Mouse (Mus musculus) forebrain, embryonic 15.5 days (tissue): Measurements from ENCODE around the gene Slc26a1. TPM values are rescaled to one million over a fixed set of nuclear protein-coding genes. Genes with fewer than 3 reads are reported as not detected.

Experiments
- ATAC-seq: fragments of 200-750 bp; cut with Nextera tagmentation; replicated peaks from 2 replicates; pipeline ENCODE4 v1.8.0; 2017; ENCODE audit warnings: mild to moderate bottlenecking, moderate TSS enrichment, moderate library complexity
- H3K27ac ChIP-seq: fragments of 300-500 bp; sonication (generic); replicated peaks from 2 replicates; pipeline ENCODE4 v1.5.1; 2015; ENCODE audit warnings: mild to moderate bottlenecking, inconsistent platforms
- H3K27me3 ChIP-seq: fragments of 300-500 bp; sonication (generic); 2 replicates; pipeline ENCODE4 v1.6.1; 2015; ENCODE audit warnings: inconsistent platforms
- H3K36me3 ChIP-seq: fragments of 300-500 bp; sonication (generic); 2 replicates; pipeline ENCODE4 v1.6.1; 2015; ENCODE audit warnings: mild to moderate bottlenecking, inconsistent platforms
- H3K4me1 ChIP-seq: fragments of 300-500 bp; sonication (generic); 2 replicates; pipeline ENCODE4 v1.6.1; 2015; ENCODE audit warnings: inconsistent platforms
- H3K4me2 ChIP-seq: fragments of 300-500 bp; sonication (generic); replicated peaks from 2 replicates; pipeline ENCODE4 v1.6.1; 2015; ENCODE audit warnings: mild to moderate bottlenecking, inconsistent platforms
- H3K4me3 ChIP-seq: fragments of 300-500 bp; sonication (generic); 2 replicates; pipeline ENCODE4 v1.5.1; 2015; ENCODE audit warnings: mild to moderate bottlenecking, inconsistent platforms
- H3K9ac ChIP-seq: fragments of 300-500 bp; sonication (generic); replicated peaks from 2 replicates; pipeline ENCODE4 v1.6.1; 2015; ENCODE audit warnings: mild to moderate bottlenecking, inconsistent platforms
- H3K9me3 ChIP-seq: fragments of 300-500 bp; sonication (generic); 2 replicates; pipeline ENCODE4 v1.6.1; 2016; ENCODE audit warnings: inconsistent platforms
- WGBS: fragments of 180-500 bp; shearing (Covaris S2); methylation state at CpG from one replicate; pipeline ENCODE4 v1.1.7; 2015; ENCODE audit warnings: mixed read lengths; 5-methylcytosine and 5-hydroxymethylcytosine counted together
- polyA plus RNA-seq: library from polyadenylated mRNA; unstranded; fragments of >200 nt; fragmentation: Nextera tagmentation; extraction: Ambion mirVana; gene quantifications from 2 replicates; pipeline ENCODE4 v1.2.1, GENCODE M21; 2015

Slc26a1 gene
- polyA plus RNA-seq, 1 experiment from 2014 or later = 1.8 TPM

DNA sequence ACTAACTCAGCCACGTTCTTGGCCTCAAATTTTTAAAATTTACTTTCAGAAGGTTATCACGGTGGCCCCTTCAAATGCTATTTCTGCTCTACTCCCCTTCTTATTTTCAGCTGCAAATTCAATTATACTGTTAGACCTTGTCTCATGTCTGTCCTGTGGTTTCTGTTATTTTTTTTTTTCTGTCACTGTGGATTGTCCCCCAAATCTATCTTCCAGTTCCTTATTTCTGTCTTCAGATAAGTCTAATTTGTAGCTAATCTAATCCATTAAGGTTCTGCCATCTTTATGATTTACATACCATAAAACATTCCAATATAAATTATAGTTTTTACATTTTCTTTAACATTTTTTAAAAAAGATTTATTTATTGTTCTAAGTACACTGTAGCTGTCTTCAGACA is 8.0 kb downstream of the Slc26a1 start:
- Histone ChIP-seq H3K27me3 (peaks cover 5% of the 10 kb centered on the region; the same call in 1 of the 2 replicates), H3K9ac (no peak overlapping the region), H3K4me1 (peaks cover 19% of the 10 kb centered on the region), H3K4me2 (no peak overlapping the region), H3K4me3 (no peak overlapping the region), H3K27ac (no peak overlapping the region), H3K36me3 (peaks cover 7% of the 10 kb centered on the region; the same call in 1 of the 2 replicates), H3K9me3 (no peaks in the 10 kb centered on the region)
- 90% methylated on average over 2 of the region's 2 CpGs for WGBS
- ATAC-seq = no peak

DNA sequence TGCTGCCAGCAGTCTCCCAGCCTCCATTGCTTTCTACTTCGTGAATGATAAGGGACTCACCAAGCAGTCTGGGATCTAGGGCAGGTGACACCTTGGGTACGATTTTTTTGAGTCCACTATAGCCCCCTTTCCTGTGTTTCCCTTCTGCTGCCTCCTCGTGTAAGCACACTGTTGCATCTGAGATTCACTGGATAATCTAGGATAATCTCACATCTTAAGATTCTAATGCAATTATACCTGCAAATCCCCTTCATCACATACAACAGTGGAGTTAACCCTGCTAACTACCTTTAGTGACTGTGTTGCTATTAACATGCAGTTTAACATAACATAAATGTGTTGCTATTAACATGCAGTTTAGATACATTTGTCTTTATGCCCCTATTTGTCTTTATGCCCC is 10.3 kb downstream of the Slc26a1 start:
- no peaks in the 10 kb centered on the region for H3K36me3 ChIP-seq
- ATAC-seq = no peak
- H3K9me3 ChIP-seq = no peaks in the 10 kb centered on the region
- WGBS = 42% methylated on average over 3 of the region's 3 CpGs
- H3K4me2 ChIP-seq = no peak overlapping the region
- peaks cover 22% of the 10 kb centered on the region for H3K4me1 ChIP-seq
- H3K9ac ChIP-seq = no peak overlapping the region
- no peak overlapping the region for H3K4me3 ChIP-seq
- H3K27me3 ChIP-seq = peaks cover 5% of the 10 kb centered on the region; the same call in 1 of the 2 replicates
- H3K27ac ChIP-seq = no peak overlapping the region

DNA sequence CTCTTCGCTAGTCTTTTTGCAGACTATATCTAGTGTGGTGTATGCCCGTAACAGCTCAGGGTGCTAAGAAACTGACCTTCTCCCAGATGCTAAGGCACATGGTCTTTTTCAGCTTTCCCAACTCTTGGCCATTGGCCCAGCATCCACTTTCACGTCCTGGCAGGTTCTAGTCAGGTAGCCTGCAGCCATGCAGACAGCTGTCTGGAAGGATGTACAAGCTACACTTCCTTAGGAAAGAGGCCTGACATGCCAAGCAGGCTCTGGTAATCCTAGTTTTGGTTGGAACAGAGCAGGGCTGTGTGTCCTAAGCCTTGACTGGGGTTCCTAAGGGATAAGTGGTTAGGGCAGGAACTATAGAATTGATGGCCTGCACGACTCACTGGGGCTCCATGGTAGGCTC is 12.6 kb downstream of the Slc26a1 start:
- H3K9me3 ChIP-seq = no peaks in the 10 kb centered on the region
- 88% methylated on average over 4 of the region's 4 CpGs for WGBS
- no peaks in the 10 kb centered on the region for H3K36me3 ChIP-seq
- H3K27ac ChIP-seq = no peak overlapping the region
- no peak for ATAC-seq
- peaks cover 5% of the 10 kb centered on the region; the same call in 1 of the 2 replicates for H3K27me3 ChIP-seq
- H3K4me1 ChIP-seq = peaks cover 27% of the 10 kb centered on the region
- H3K9ac ChIP-seq = no peak overlapping the region
- H3K4me3 ChIP-seq = no peak overlapping the region
- no peak overlapping the region for H3K4me2 ChIP-seq

DNA sequence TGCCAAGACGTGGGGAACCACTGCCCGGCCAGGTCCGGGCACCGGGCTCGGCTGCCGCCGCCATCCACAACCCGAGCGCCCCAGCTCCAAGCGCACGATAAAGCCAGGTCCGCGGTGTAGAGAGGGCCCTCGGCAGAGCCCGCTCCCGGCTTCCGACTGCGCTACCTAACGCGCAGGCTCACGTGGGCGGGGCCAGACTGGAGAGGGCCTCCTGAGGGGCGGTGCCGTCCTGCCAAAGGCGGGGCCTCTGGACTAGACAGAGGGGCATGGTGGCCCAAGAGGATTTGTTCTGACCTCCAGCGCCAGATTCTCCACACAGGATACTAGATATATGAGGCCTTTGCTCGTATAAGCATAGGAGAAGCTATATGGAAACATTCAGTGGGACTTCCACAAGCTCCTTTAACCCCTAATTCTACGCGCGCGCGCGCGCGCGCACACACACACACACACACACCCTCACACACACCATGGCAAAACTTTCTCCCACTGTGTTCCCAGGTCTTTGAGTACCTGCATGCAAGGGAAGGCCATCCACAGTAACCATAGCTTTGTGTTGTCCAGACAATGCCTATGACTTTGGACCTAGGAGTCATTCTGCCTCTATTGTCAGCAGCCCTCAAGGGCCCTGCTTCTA is 14.6 kb downstream of the Slc26a1 start:
- H3K36me3 ChIP-seq = peaks cover 12% of the 10 kb centered on the region
- H3K9ac ChIP-seq = peak overlapping the region; percentile 86
- H3K4me1 ChIP-seq = peaks cover 27% of the 10 kb centered on the region
- WGBS = 16% methylated on average over 36 of the region's 36 CpGs
- H3K4me2 ChIP-seq = peak overlapping the region; percentile 90
- H3K9me3 ChIP-seq = no peaks in the 10 kb centered on the region
- peak; percentile 98 for ATAC-seq
- peaks cover 5% of the 10 kb centered on the region; the same call in 1 of the 2 replicates for H3K27me3 ChIP-seq
- peak overlapping the region; percentile 58 for H3K4me3 ChIP-seq
- no peak overlapping the region for H3K27ac ChIP-seq

DNA sequence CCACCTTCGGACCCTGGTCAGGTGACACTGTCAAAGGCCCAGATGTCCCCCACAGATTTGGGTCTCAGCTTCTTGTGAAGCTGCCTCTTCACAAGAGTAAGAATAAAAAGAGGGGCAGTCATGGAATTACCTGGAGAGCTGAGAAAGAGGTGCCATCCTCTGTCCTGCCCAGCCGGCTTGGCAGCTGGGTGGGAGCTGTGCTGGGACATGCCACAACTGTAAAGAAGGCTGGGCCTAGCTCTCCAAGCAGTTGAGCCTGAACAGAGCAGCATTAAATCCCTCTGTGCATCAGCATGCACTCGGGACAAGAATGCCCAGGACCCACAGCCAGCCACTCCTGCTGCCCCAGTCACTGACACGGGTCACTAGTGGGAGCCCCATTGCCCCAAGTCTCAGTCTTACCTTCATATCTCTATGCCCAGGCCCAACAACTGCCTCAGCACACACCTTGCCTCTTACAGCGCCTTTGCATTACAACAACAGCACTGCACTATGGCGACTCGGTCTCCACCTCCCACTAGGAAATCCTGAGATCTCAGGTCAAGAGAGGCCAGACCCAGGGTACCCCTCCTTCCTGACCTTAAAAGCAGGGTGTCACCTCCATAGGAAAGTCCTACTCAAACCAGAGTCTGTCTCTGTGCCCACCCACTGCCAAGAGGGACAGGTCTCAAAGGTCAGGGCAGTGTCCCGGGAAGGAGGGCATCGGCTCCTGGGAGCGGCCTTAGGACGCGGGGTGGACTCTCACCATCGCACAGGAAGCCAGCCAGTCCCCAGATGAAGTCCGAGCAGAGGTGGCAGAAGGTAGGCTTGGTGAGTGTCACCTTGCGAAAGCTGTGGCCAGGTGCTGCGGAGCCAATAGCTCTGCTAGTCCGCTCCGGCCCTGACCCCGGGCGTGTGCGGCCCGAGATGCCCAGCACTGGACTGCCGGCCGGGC is 15.4 kb downstream of the Slc26a1 start, which contains the start of gene Idua:
Gene Idua (plus strand): TSS at position 634 of the 934 bp plus-strand sequence.
- 10% methylated on average over 24 of the region's 24 CpGs for WGBS
- H3K27ac ChIP-seq = no peak within 1 kb of the TSS

DNA sequence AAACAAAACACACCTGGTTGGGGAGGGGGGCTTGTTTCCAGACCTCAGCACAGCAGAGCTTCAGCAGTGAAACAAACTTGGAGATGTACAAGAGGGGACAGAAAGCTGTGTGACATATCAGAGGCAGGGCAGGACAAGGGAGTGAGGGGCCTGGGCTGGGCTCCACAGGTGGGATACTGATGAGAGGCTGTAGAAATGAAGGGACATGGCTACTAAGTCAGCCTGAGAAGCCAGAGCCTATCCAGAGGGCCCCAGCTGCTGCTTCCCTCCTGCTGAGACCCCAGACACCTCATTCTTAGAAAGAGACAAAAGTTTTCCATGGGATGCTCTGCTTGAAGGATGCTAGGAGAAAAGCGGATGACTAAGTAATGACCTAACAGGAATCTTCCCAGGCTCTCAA is 16.8 kb downstream of the Slc26a1 start:
- Histone ChIP-seq H3K27ac (no peak overlapping the region), H3K4me2 (no peak overlapping the region), H3K27me3 (no peaks in the 10 kb centered on the region), H3K4me3 (no peak overlapping the region), H3K9ac (no peak overlapping the region), H3K36me3 (peaks cover 30% of the 10 kb centered on the region), H3K9me3 (no peaks in the 10 kb centered on the region), H3K4me1 (peaks cover 27% of the 10 kb centered on the region)
- 92% methylated on average over 1 of the region's 1 CpGs for WGBS
- ATAC-seq = no peak

More for the DNA sequence above, 15.4 kb downstream of the Slc26a1 start, which contains the start of gene Idua:
- peaks cover 5% of the 10 kb centered on the region; the same call in 1 of the 2 replicates for H3K27me3 ChIP-seq
- peaks cover 27% of the 10 kb centered on the region for H3K4me1 ChIP-seq
- H3K9me3 ChIP-seq = no peaks in the 10 kb centered on the region
- peak within 1 kb of the TSS; percentile 86 for H3K9ac ChIP-seq
- peaks cover 18% of the 10 kb centered on the region for H3K36me3 ChIP-seq
- peak within 1 kb of the TSS; percentile 90 for H3K4me2 ChIP-seq
- peak within 1 kb of the TSS; percentile 58 for H3K4me3 ChIP-seq
- peak; percentile 63 for ATAC-seq

DNA sequence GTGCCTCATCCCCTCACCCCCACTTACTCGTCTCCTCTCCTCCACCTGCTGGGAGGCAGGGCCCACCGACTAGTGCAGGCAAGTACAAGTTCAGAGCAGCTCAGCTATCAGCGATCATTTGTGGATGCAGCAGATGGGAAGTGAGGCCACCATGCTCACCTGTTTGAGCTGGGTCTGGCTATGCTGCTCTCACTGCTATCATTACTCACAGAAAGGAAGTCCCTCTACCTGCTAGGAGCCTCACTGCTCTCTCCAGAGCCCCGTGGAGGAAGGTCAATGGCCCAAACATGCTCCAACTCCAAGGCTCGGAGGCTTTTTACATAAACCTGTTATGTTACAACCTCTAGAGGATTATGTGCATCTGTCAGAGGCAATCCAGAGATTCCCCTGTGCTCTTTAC is 18.0 kb downstream of the Slc26a1 start:
- Histone ChIP-seq H3K4me1 (peaks cover 27% of the 10 kb centered on the region), H3K36me3 (peaks cover 43% of the 10 kb centered on the region), H3K4me3 (no peak overlapping the region), H3K4me2 (no peak overlapping the region), H3K9me3 (no peaks in the 10 kb centered on the region), H3K27me3 (no peaks in the 10 kb centered on the region), H3K9ac (no peak overlapping the region), H3K27ac (no peak overlapping the region)
- 80% methylated on average over 5 of the region's 5 CpGs for WGBS
- no peak for ATAC-seq

DNA sequence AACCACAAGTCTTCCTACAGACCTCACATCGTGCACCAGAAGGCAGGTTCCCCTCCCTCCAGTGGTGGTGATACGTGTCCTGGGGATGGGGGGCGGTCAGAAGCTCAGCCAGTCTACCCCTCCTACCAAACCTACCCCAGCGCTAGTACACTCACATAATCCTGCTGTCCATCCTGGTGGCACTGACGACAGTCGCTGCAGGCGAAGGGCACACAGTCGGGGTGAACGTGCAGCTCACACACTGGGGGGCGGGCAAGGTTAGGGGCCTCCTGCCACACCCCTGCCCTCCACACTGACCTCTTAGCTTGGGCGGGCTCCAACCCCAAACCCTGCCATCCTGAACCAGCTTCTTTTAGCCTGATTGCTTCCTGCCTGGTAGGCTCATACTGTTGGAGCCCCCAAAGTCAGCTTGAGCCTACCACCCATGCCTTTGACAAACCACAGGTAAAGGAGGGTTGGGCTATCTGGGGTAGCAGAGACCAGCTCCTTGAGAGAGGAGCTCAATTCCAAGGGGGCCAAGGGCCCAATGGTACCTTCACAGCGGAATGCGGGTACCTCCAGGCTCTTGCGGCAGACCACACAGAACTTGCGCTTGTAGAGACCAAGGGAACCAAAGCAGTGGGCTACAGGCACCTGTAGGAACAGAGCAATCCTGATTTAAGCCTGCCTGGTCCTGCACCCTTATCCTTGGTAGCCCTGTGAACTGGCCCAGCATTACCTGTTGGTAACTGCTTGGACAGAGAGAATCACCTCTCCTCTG is 19.3 kb downstream of the Slc26a1 start:
- H3K36me3 ChIP-seq = peaks cover 43% of the 10 kb centered on the region
- no peaks in the 10 kb centered on the region for H3K9me3 ChIP-seq
- peaks cover 25% of the 10 kb centered on the region for H3K4me1 ChIP-seq
- no peaks in the 10 kb centered on the region for H3K27me3 ChIP-seq
- H3K4me3 ChIP-seq = no peak overlapping the region
- H3K9ac ChIP-seq = no peak overlapping the region
- no peak overlapping the region for H3K27ac ChIP-seq
- ATAC-seq = no peak
- no peak overlapping the region for H3K4me2 ChIP-seq
- 90% methylated on average over 15 of the region's 15 CpGs for WGBS

DNA sequence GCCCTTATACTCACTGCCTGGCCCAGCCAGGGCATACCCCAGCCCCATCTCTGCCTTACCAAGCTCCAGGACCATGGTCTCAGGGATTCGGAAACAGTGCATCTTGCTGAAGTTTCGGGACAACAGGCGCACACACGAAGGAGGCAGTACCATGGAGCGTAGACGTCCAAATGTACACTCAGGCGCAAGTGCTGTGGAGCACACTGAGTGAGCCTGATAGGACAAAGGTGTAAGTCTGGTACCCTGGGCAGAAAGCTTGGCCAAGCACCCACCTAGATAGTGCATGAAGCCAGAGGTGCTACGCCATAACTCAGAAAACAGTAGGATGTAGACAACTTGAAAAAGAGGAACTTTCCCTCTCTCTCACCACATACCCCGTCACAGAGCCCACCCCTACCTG is 20.0 kb downstream of the Slc26a1 start:
- no peak overlapping the region for H3K27ac ChIP-seq
- H3K4me2 ChIP-seq = no peak overlapping the region
- no peak for ATAC-seq
- H3K9me3 ChIP-seq = no peaks in the 10 kb centered on the region
- no peaks in the 10 kb centered on the region for H3K27me3 ChIP-seq
- peaks cover 22% of the 10 kb centered on the region for H3K4me1 ChIP-seq
- 95% methylated on average over 9 of the region's 9 CpGs for WGBS
- H3K4me3 ChIP-seq = no peak overlapping the region
- H3K9ac ChIP-seq = no peak overlapping the region
- H3K36me3 ChIP-seq = peaks cover 43% of the 10 kb centered on the region

DNA sequence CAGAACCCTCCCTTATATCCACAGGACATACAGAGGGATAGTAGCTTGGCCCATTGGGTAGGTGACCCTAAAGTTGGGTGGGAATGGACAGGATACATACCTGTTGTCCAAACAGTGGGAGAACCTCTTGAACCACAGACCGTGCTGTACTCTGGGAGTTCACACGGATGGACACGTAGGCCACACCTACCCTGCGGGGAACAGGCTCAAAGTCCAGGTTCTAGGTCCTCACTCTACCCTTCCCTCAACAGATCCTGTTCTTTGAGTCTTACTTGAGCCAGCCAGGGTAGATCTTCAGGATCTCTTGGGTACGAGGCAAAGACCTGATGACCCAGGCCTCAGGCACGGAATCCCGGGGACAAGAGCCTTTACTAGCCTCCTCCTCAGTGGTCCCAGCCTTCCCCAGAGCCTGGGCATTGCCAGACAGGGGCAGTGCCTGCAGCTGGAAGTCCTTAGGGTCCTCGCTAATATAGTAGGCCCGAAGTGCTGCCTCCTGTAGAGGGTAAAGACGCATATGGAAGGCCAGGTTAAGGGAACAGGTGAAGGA is 20.9 kb downstream of the Slc26a1 start:
- no peak for ATAC-seq
- Histone ChIP-seq H3K4me3 (no peak overlapping the region), H3K4me1 (peaks cover 14% of the 10 kb centered on the region), H3K27ac (no peak overlapping the region), H3K36me3 (peaks cover 49% of the 10 kb centered on the region), H3K4me2 (no peak overlapping the region), H3K9me3 (no peaks in the 10 kb centered on the region), H3K9ac (no peak overlapping the region), H3K27me3 (no peaks in the 10 kb centered on the region)
- 93% methylated on average over 10 of the region's 10 CpGs for WGBS

DNA sequence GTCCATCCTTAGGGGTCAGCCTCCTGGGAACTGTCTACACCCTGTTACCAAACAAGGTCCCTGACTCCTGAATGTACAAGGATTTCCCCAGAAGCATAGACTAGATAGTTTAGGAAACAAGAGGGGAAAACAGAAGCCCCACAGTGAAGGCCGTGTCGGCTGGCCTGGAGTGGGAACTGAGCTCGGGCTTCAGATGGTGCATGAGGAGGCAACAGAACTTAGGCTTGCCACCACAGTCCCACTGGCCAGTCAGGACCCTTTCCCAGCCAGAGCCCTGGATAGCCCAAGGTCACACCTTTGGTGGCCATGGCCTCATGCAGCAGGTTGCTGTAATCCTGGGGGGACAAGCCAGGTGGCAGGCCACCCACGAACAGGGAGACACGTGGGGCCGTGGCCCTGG is 22.0 kb downstream of the Slc26a1 start:
- Histone ChIP-seq H3K9me3 (no peaks in the 10 kb centered on the region), H3K27me3 (no peaks in the 10 kb centered on the region), H3K4me3 (no peak overlapping the region), H3K27ac (no peak overlapping the region), H3K9ac (no peak overlapping the region), H3K4me1 (0 out of 2 replicates have a peak, but pooled peaks cover 3% of the 10 kb centered on the region), H3K36me3 (peaks cover 60% of the 10 kb centered on the region), H3K4me2 (no peak overlapping the region)
- no peak for ATAC-seq
- WGBS = 86% methylated on average over 6 of the region's 6 CpGs
